Mouse (Mus musculus) Patski (cell line): ENCODE measurements around the gene Olfr1225. TPM values are rescaled to one million over a fixed set of nuclear protein-coding genes. Genes with fewer than 3 reads are reported as not detected.
"Not testable (repeated sequence)": the region's sequence is repeated elsewhere in the genome, so short reads cannot be mapped to it uniquely, and the experiment has no call there.

Experiments
- ATAC-seq: fragments of 100-300 bp; one replicate; pipeline ENCODE4 v1.8.0; 2021
- CTCF ChIA-PET: fragments of 350-600 bp; sonication (Branson Sonifier 250); formaldehyde crosslinking; loops from one replicate; lab custom pipeline; 2022; ENCODE audit warnings: inconsistent platforms; lab: Charles Lee
- POLR2A ChIA-PET: fragments of 350-600 bp; sonication (Branson Sonifier 250); formaldehyde crosslinking; loops from one replicate; lab custom pipeline; 2022; ENCODE audit warnings: antibody characterized with exemption, inconsistent platforms; lab: Charles Lee
- DNase-seq: peaks from one replicate; pipeline ENCODE4 v3.0.0-alpha.2; 2011; ENCODE audit warnings: low read depth, low spot score
- H3K27me3 ChIP-seq: fragments of 371-371 bp; one replicate; pipeline ENCODE4 v1.5.1; 2021
- CTCF ChIP-seq: fragments of 100-300 bp; IDR thresholded peaks from one replicate; pipeline ENCODE4 v1.5.1; 2021
- in situ Hi-C: fragments of 300-500 bp; cut with MboI; formaldehyde crosslinking; loops from 3 replicates; pipeline ENCODE4 v1.11.1; 2018; ENCODE audit warnings: low pct_unique_long_range_greater_than_20kb, mixed read lengths
- polyA plus RNA-seq: library from polyadenylated mRNA; unstranded; gene quantifications from one replicate; pipeline ENCODE4 v1.2.3, GENCODE M21; 2021

Gene Olfr1225
- not detected for polyA plus RNA-seq

- ATAC-seq = no peak
- no peaks in the 10 kb centered on the region for H3K27me3 ChIP-seq
- no peak for DNase-seq
- POLR2A ChIA-PET = no interaction called here
- no peak for TF ChIP-seq CTCF
- in situ Hi-C loops = no loop called here
- CTCF ChIA-PET = no interaction called here
Observed at GRCm38 (mm10) chr2:89174569-89174968, at the start of gene Olfr1225. Gene Olfr1225 (minus strand): TSS chr2:89174669.

GRCm38 (mm10) chr2:89199948-89200347, 25.5 kb upstream of the Olfr1225 start, which contains the start of gene Olfr1226:
Gene Olfr1226 (minus strand): TSS chr2:89200048.
- in situ Hi-C loops = no loop called here

GRCm38 (mm10) chr2:89196325-89196982, 22.0 kb upstream of the Olfr1225 start:
- in situ Hi-C loops = no loop called here
- TF ChIP-seq CTCF = no peak
- H3K27me3 ChIP-seq = no peaks in the 10 kb centered on the region
- ATAC-seq = no peak
- ChIA-PET POLR2A (no interaction called here), CTCF (no interaction called here)
- DNase-seq = no peak

More at GRCm38 (mm10) chr2:89199948-89200347, 25.5 kb upstream of the Olfr1225 start, which contains the start of gene Olfr1226:
- ChIA-PET POLR2A (no interaction called here), CTCF (no interaction called here)
- ATAC-seq (no peak), DNase-seq (no peak)
- no peaks in the 10 kb centered on the region for H3K27me3 ChIP-seq
- TF ChIP-seq CTCF = no peak

- POLR2A ChIA-PET, in situ Hi-C loops, DNase-seq, H3K27me3 ChIP-seq, CTCF ChIA-PET, ATAC-seq: not testable (repeated sequence)
Observed at GRCm38 (mm10) chr2:89164711-89165110, 9.8 kb downstream of the Olfr1225 start.

GRCm38 (mm10) chr2:89163991-89164390, 10.5 kb downstream of the Olfr1225 start, which contains the start of gene Olfr1224-ps1:
Gene Olfr1224-ps1 (minus strand): TSS chr2:89164091.
- CTCF ChIA-PET, H3K27me3 ChIP-seq, DNase-seq, POLR2A ChIA-PET, in situ Hi-C loops, ATAC-seq: not testable (repeated sequence)

GRCm38 (mm10) chr2:89151460-89151859, 23.0 kb downstream of the Olfr1225 start, which contains the start of gene Olfr1223:
Gene Olfr1223 (minus strand): TSS chr2:89151560.
- DNase-seq (no peak), ATAC-seq (no peak)
- no peaks in the 10 kb centered on the region for H3K27me3 ChIP-seq
- CTCF ChIA-PET = no interaction called here
- in situ Hi-C loops = no loop called here
- no peak for TF ChIP-seq CTCF
- POLR2A ChIA-PET = no interaction called here

GRCm38 (mm10) chr2:89132954-89133353, 41.5 kb downstream of the Olfr1225 start, which contains the start of gene Olfr1222:
Gene Olfr1222 (minus strand): TSS chr2:89133054.
- ChIA-PET CTCF (no interaction called here), POLR2A (no interaction called here)
- TF ChIP-seq CTCF = no peak
- H3K27me3 ChIP-seq = no peaks in the 10 kb centered on the region
- in situ Hi-C loops = no loop called here
- ATAC-seq (no peak), DNase-seq (no peak)

Other genes starting within 250 kb of the Olfr1225 start
- not detected for gene Olfr1211, start 236.6 kb downstream of the Olfr1225 start, polyA plus RNA-seq
- gene Olfr1212, start 220.7 kb downstream of the Olfr1225 start, polyA plus RNA-seq = not detected
- not detected for gene Gm13762, start 194.4 kb downstream of the Olfr1225 start, polyA plus RNA-seq
- gene Olfr1214, start 182.0 kb downstream of the Olfr1225 start, polyA plus RNA-seq = not detected
- gene Olfr1215, start 167.7 kb downstream of the Olfr1225 start, polyA plus RNA-seq = not detected
- not detected for gene Olfr1216, start 156.3 kb downstream of the Olfr1225 start, polyA plus RNA-seq
- gene Olfr1217, start 142.6 kb downstream of the Olfr1225 start, polyA plus RNA-seq = not detected
- gene Olfr1218, start 113.5 kb downstream of the Olfr1225 start, polyA plus RNA-seq = not detected
- gene Olfr1219, start 91.2 kb downstream of the Olfr1225 start, polyA plus RNA-seq = not detected
- not detected for gene Olfr1220, start 67.8 kb downstream of the Olfr1225 start, polyA plus RNA-seq
- gene Olfr1221, start 57.4 kb downstream of the Olfr1225 start, polyA plus RNA-seq = not detected
- gene Olfr1222, start 41.6 kb downstream of the Olfr1225 start, polyA plus RNA-seq = not detected
- gene Olfr1223, start 23.1 kb downstream of the Olfr1225 start, polyA plus RNA-seq = not detected
- not detected for gene Olfr1224-ps1, start 10.6 kb downstream of the Olfr1225 start, polyA plus RNA-seq
- gene Olfr1226, start 25.4 kb upstream of the Olfr1225 start, polyA plus RNA-seq = not detected
- gene Olfr1228, start 79.4 kb upstream of the Olfr1225 start, polyA plus RNA-seq = not detected
- gene Olfr1229, start 113.3 kb upstream of the Olfr1225 start, polyA plus RNA-seq = not detected
- gene Olfr1230, start 122.6 kb upstream of the Olfr1225 start, polyA plus RNA-seq = not detected
- gene Olfr1231, start 132.4 kb upstream of the Olfr1225 start, polyA plus RNA-seq = not detected
- gene Olfr1232, start 155.0 kb upstream of the Olfr1225 start, polyA plus RNA-seq = not detected
- gene Olfr1233, start 167.7 kb upstream of the Olfr1225 start, polyA plus RNA-seq = not detected
- gene Olfr1234, start 190.2 kb upstream of the Olfr1225 start, polyA plus RNA-seq = not detected
- not detected for gene Olfr1238, start 235.0 kb upstream of the Olfr1225 start, polyA plus RNA-seq
- not detected for gene Olfr1239, start 245.7 kb upstream of the Olfr1225 start, polyA plus RNA-seq